Comparison of ENCODE assay signal across 8 mouse cellular contexts in the genomic region with DNA sequence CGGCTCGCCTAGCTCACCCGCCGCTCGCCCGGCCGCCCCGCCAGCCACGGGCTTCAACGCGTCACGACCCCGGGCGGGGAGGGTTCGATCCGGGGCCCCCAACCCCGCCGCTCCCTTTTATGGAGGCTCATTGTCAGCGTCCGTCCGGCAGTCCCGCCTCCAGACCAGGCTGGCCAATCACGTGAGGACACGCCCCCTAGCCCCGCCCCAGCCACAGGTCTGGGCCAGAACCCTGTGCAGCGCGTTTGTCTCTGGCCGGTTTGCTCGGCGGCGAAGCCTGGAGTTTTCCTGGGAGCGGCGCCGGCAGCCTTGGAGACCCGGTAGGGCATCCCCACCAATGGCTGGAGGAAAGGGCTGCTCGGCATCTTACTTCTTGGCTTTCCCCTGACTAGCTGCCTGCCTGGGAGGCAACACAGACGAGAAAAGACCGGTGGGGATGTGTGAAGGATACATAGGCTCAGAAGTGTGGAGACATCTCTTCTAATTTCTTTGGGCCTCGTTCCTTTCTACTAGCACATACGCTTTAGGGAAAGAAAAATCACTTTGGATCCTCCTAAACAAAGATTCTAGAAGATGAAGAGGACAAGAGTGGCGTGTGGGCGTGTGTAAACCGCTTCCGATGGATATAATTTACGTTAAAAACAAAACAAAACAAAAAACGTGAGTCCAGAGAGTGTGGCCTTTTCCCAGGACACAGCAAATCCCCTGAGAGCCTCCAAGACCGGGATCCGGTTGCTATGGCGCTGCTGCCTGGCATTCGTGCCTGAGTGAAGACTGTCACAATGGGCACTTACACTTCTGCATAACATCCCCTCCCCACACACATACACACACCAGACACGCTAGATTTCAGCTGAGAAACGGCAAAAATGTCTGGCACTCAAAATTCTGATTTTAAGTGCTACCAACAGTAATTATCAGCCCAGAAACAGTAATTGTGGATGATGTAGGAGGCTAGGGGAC. TPM values are rescaled to one million over a fixed set of nuclear protein-coding genes. Genes with fewer than 3 reads are reported as not detected.
DNase-seq lines count a peak whose midpoint lies in the region; ATAC-seq and TF ChIP-seq lines count a peak whose summit lies in the region.

A gene (minus strand): TSS at position 92 of the 963 bp plus-strand sequence.

- H3K27me3 ChIP-seq in embryonic facial prominence, embryonic 13.5 days, result no peaks in the 10 kb centered on the region
- no peaks in the 10 kb centered on the region for H3K27me3 ChIP-seq in kidney, adult 2 months (replicated peaks; ENCODE audit: control insufficient read depth, insufficient read depth, low read length)
- no peaks in the 10 kb centered on the region for H3K27me3 ChIP-seq in limb, embryonic 12.5 days
- H3K27me3 ChIP-seq in midbrain, embryonic 15.5 days (replicated peaks), result no peaks in the 10 kb centered on the region
- H3K27me3 ChIP-seq in spleen, adult 2 months (ENCODE audit: control insufficient read depth, insufficient read depth, low read length), result no peaks in the 10 kb centered on the region

- H3K9ac ChIP-seq in embryonic facial prominence, embryonic 13.5 days, result peak within 1 kb of the TSS; percentile 95
- H3K9ac ChIP-seq in limb, embryonic 12.5 days (replicated peaks), result peak within 1 kb of the TSS; percentile 92
- peak within 1 kb of the TSS; percentile 90 for H3K9ac ChIP-seq in midbrain, embryonic 15.5 days

- H3K9me3 ChIP-seq in embryonic facial prominence, embryonic 13.5 days, result no peaks in the 10 kb centered on the region; the same call in 1 of the 2 replicates
- H3K9me3 ChIP-seq in limb, embryonic 12.5 days, result 0 out of 2 replicates have a peak, but pooled peaks cover 5% of the 10 kb centered on the region
- no peaks in the 10 kb centered on the region for H3K9me3 ChIP-seq in midbrain, embryonic 15.5 days

- peaks cover 34% of the 10 kb centered on the region for H3K4me1 ChIP-seq in embryonic facial prominence, embryonic 13.5 days
- H3K4me1 ChIP-seq in kidney, adult 2 months (ENCODE audit: control insufficient read depth, insufficient read depth, low read length), result peaks cover 8% of the 10 kb centered on the region; the same call in 1 of the 2 replicates
- peaks cover 21% of the 10 kb centered on the region for H3K4me1 ChIP-seq in limb, embryonic 12.5 days (replicated peaks)
- peaks cover 45% of the 10 kb centered on the region for H3K4me1 ChIP-seq in midbrain, embryonic 15.5 days
- H3K4me1 ChIP-seq in spleen, adult 2 months (ENCODE audit: control insufficient read depth, insufficient read depth, insufficient read length), result no peaks in the 10 kb centered on the region

- no peak for TF ChIP-seq CTCF in kidney, adult 2 months (conservative IDR thresholded peaks at IDR 0.05; ENCODE audit: insufficient read depth, insufficient read length, low read depth, low read length)
- no peak for TF ChIP-seq CTCF in spleen, adult 2 months (IDR thresholded peaks at IDR 0.05; ENCODE audit: extremely low read depth, insufficient read depth, insufficient read length, insufficient replicate concordance)

- peak; percentile 98 for ATAC-seq in embryonic facial prominence, embryonic 13.5 days (ENCODE audit: insufficient number of reproducible peaks, insufficient read depth, low FRiP score, low TSS enrichment, low read depth)
- ATAC-seq in limb, embryonic 12.5 days (ENCODE audit: insufficient number of reproducible peaks, insufficient read depth, low FRiP score, low TSS enrichment, low read depth), result peak; percentile 99
- peak; percentile 98 for ATAC-seq in midbrain, embryonic 15.5 days (replicated peaks)

- peak within 1 kb of the TSS; percentile 93 for H3K27ac ChIP-seq in embryonic facial prominence, embryonic 13.5 days
- peak within 1 kb of the TSS; percentile 74 for H3K27ac ChIP-seq in kidney, adult 2 months (ENCODE audit: insufficient read depth, low read depth, low read length)
- H3K27ac ChIP-seq in limb, embryonic 12.5 days, result peak within 1 kb of the TSS; percentile 93
- peak within 1 kb of the TSS; percentile 94 for H3K27ac ChIP-seq in midbrain, embryonic 15.5 days
- H3K27ac ChIP-seq in spleen, adult 2 months (ENCODE audit: insufficient read depth, low read length), result peak within 1 kb of the TSS; percentile 31

- under 1% methylated on average over 52 of the region's 52 CpGs for WGBS in embryonic facial prominence, embryonic 13.5 days
- WGBS in kidney, adult 2 months, result 2% methylated on average over 52 of the region's 52 CpGs
- 2% methylated on average over 52 of the region's 52 CpGs for WGBS in limb, embryonic 12.5 days
- under 1% methylated on average over 51 of the region's 52 CpGs for WGBS in midbrain, embryonic 15.5 days
- WGBS in spleen, adult 2 months, result 2% methylated on average over 45 of the region's 52 CpGs

- peak; percentile 93 for DNase-seq in 3134 (ENCODE audit: extremely low read depth, insufficient read length, low spot score)
- peak; percentile 100 for DNase-seq in adrenal gland, postnatal 36 days
- peak; percentile 98 to 100 for DNase-seq in heart, adult 18-20 months
- peak; percentile 99 for DNase-seq in kidney, adult 2 months
- peak; percentile 70 to 97 for DNase-seq in spleen, adult 2 months (ENCODE audit: low read depth in 1 of 2, low spot score in 2 of 2)

- H3K4me3 ChIP-seq in embryonic facial prominence, embryonic 13.5 days, result peak within 1 kb of the TSS; percentile 85
- H3K4me3 ChIP-seq in kidney, adult 2 months (ENCODE audit: insufficient read depth, low read depth, low read length), result peak within 1 kb of the TSS; percentile 87
- H3K4me3 ChIP-seq in limb, embryonic 12.5 days (replicated peaks), result peak within 1 kb of the TSS; percentile 92
- peak within 1 kb of the TSS; percentile 85 for H3K4me3 ChIP-seq in midbrain, embryonic 15.5 days
- peak within 1 kb of the TSS; percentile 77 for H3K4me3 ChIP-seq in spleen, adult 2 months (ENCODE audit: extremely low read depth, insufficient read depth, insufficient read length)

- no peak for TF ChIP-seq POLR2A in kidney, adult 2 months (IDR thresholded peaks at IDR 0.05; ENCODE audit: low read depth, low read length)
- TF ChIP-seq POLR2A in spleen, adult 2 months (IDR thresholded peaks at IDR 0.05; ENCODE audit: low read depth, low read length), result no peak

- peak within 1 kb of the TSS; percentile 82 for H3K4me2 ChIP-seq in embryonic facial prominence, embryonic 13.5 days
- H3K4me2 ChIP-seq in limb, embryonic 12.5 days, result peak within 1 kb of the TSS; percentile 62
- H3K4me2 ChIP-seq in midbrain, embryonic 15.5 days, result peak within 1 kb of the TSS; percentile 63

- peaks cover 14% of the 10 kb centered on the region for H3K36me3 ChIP-seq in embryonic facial prominence, embryonic 13.5 days
- H3K36me3 ChIP-seq in kidney, adult 2 months (ENCODE audit: control insufficient read depth, insufficient read depth, low read length), result no peaks in the 10 kb centered on the region
- H3K36me3 ChIP-seq in limb, embryonic 12.5 days, result peaks cover 14% of the 10 kb centered on the region
- no peaks in the 10 kb centered on the region for H3K36me3 ChIP-seq in midbrain, embryonic 15.5 days (replicated peaks)
- no peaks in the 10 kb centered on the region for H3K36me3 ChIP-seq in spleen, adult 2 months (ENCODE audit: control insufficient read depth, insufficient read depth, low read length)

RNA-seq across cellular contexts. Expression of the gene that starts here (rescaled TPM):
- 10 to 100 TPM; 20.4 to 23.8 TPM for total RNA-seq in adrenal gland, postnatal 36 days (2021)
- polyA plus RNA-seq in embryonic facial prominence, embryonic 13.5 days (2015; fragmentation: Nextera tagmentation; extraction: Ambion mirVana), result 30.8 and 42.4 TPM in 2 replicates
- 10 to 100 TPM; 12.9 to 14.9 TPM for total RNA-seq in heart, adult 18-20 months (2021)
- 14.0 and 15.0 TPM in 2 replicates for polyA plus RNA-seq in kidney, adult 2 months (2012; rRNA removed)
- 41.2 and 45.1 TPM in 2 replicates for polyA plus RNA-seq in limb, embryonic 12.5 days (2016; fragmentation: Nextera tagmentation; extraction: Ambion mirVana)
- polyA plus RNA-seq in midbrain, embryonic 15.5 days (2015; fragmentation: Nextera tagmentation; extraction: Ambion mirVana), result 35.6 and 40.3 TPM in 2 replicates
- 10.3 and 12.2 TPM in 2 replicates for polyA plus RNA-seq in spleen, adult 2 months (2012; rRNA removed)

Comparison
In these comparisons a context has a peak if more than half of its experiments do, and no peak if none do; other contexts are left out.
1. Peak in every context shown above with its lines: DNase-seq, ATAC-seq, H3K4me3 ChIP-seq and H3K27ac ChIP-seq.
2. H3K27ac ChIP-seq: peak in every context shown above with its lines; median percentile 94 in midbrain, embryonic 15.5 days; 93 in embryonic facial prominence, embryonic 13.5 days; 93 in limb, embryonic 12.5 days; 74 in kidney, adult 2 months; 31 in spleen, adult 2 months.